Mouse (Mus musculus): ENCODE measurements around the gene Hist1h3d. TPM values are rescaled to one million over a fixed set of nuclear protein-coding genes. Genes with fewer than 3 reads are reported as not detected.
A peak's percentile ranks its signal among the peaks of the same experiment; 100 is the strongest.
"Not testable (repeated sequence)": the region's sequence is repeated elsewhere in the genome, so short reads cannot be mapped to it uniquely, and the experiment has no call there.

Gene Hist1h3d
- polyA plus RNA-seq, 1 experiment from 2014 or later, result 7.7 TPM

- H3K4me3 ChIP-seq, result no peak overlapping the region
- no peaks in the 10 kb centered on the region for H3K9me3 ChIP-seq (replicated peaks)
- no peaks in the 10 kb centered on the region for H3K36me3 ChIP-seq
- DNase-seq (ENCODE audit: low spot score), result no peak
- peaks cover 21% of the 10 kb centered on the region for H3K4me1 ChIP-seq
- H3K27me3 ChIP-seq (ENCODE audit: low read depth, poor library complexity, severe bottlenecking), result no peaks in the 10 kb centered on the region
- 95% methylated on average over 7 of the region's 7 CpGs for WGBS
- 0 out of 2 replicates have a peak overlapping the region, but pooled peaks have one; percentile 5 for H3K27ac ChIP-seq
These were observed 15.6 kb downstream of the Hist1h3d start for GRCm38 (mm10) chr13:23591206-23591605.

DNA sequence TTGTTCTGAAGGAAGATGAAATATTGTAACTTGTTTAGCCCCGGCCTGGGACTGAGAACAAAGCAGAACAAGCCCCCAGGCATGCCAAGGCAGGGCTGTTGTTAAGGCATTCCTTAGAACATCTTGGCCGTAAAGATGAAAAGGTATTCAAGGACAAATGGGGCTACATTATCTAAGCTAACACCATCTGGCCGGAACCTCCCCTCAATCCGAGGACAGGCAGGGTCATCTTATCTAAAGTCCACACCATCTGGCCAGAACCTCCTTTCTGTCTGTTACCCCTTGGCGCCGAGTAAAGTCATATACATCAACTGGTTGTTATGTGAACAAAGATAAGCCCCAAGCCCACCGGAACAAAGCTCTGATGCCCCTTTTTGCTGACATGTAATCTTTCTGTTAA, 16.3 kb downstream of the Hist1h3d start:
- peak overlapping the region; percentile 9; the same call in 1 of the 2 replicates for H3K27ac ChIP-seq
- not testable (repeated sequence) for H3K9me3 ChIP-seq (replicated peaks); H3K36me3 ChIP-seq; H3K27me3 ChIP-seq (ENCODE audit: low read depth, poor library complexity, severe bottlenecking); DNase-seq (ENCODE audit: low spot score); H3K4me3 ChIP-seq
- 88% methylated on average over 7 of the region's 7 CpGs for WGBS
- H3K4me1 ChIP-seq, result peaks cover 14% of the 10 kb centered on the region

- Histone ChIP-seq H3K4me1 (peaks cover 11% of the 10 kb centered on the region), H3K9me3 (replicated peaks) (no peaks in the 10 kb centered on the region), H3K27ac (peak overlapping the region; percentile 32; the same call in 1 of the 2 replicates), H3K36me3 (no peaks in the 10 kb centered on the region), H3K27me3 (ENCODE audit: low read depth, poor library complexity, severe bottlenecking) (no peaks in the 10 kb centered on the region), H3K4me3 (no peak overlapping the region)
- DNase-seq (ENCODE audit: low spot score), result no peak
- 76% methylated on average over 7 of the region's 7 CpGs for WGBS
These were observed 17.1 kb downstream of the Hist1h3d start for GRCm38 (mm10) chr13:23592614-23593013.

DNA sequence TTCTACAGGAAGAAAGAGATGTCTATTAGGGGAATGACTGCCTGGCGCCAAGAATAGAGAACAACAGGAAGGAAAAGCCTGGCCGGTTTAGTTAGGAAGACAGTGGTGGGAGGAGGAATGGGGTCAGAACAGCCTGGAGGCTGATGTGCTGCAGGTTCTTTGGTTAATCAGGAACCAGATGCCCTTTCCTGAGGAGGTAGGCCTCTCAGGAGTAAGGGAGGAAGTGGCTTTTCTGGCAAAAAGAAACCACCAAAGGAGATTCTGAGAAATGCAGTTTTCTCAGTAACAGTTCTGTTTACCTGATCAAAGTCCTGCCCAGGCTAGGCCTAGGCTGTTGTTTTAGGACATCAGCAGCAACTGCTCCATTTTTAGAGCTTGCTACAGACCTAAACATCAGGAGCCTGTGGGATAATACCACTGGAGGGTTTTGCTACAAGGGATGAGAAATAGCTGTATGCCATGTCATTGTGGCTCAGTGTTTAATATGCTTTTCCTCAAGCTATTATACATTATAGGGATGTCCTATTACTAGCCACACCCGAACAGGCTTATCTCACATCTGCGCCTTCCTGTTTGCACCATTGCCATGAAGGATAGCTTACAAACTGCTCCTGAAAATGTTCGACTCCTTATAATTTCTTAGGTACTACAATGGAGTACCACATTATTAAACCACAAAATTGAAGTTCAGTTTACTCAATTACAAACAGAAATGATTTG, 17.6 kb downstream of the Hist1h3d start:
- WGBS, result 79% methylated on average over 5 of the region's 5 CpGs
- no peaks in the 10 kb centered on the region for H3K27me3 ChIP-seq (ENCODE audit: low read depth, poor library complexity, severe bottlenecking)
- H3K4me1 ChIP-seq, result peaks cover 11% of the 10 kb centered on the region
- no peaks in the 10 kb centered on the region for H3K36me3 ChIP-seq
- no peaks in the 10 kb centered on the region for H3K9me3 ChIP-seq (replicated peaks)
- peak overlapping the region; percentile 32; the same call in 1 of the 2 replicates for H3K27ac ChIP-seq
- no peak overlapping the region for H3K4me3 ChIP-seq
- no peak for DNase-seq (ENCODE audit: low spot score)

GRCm38 (mm10) chr13:23595185-23595584, 19.6 kb downstream of the Hist1h3d start:
- 91% methylated on average over 2 of the region's 2 CpGs for WGBS
- H3K27me3 ChIP-seq (ENCODE audit: low read depth, poor library complexity, severe bottlenecking), result no peaks in the 10 kb centered on the region
- H3K36me3 ChIP-seq, result no peaks in the 10 kb centered on the region
- H3K9me3 ChIP-seq (replicated peaks), result no peaks in the 10 kb centered on the region
- DNase-seq (ENCODE audit: low spot score), result no peak
- H3K4me3 ChIP-seq, result no peak overlapping the region
- peaks cover 11% of the 10 kb centered on the region for H3K4me1 ChIP-seq
- no peak overlapping the region for H3K27ac ChIP-seq

DNA sequence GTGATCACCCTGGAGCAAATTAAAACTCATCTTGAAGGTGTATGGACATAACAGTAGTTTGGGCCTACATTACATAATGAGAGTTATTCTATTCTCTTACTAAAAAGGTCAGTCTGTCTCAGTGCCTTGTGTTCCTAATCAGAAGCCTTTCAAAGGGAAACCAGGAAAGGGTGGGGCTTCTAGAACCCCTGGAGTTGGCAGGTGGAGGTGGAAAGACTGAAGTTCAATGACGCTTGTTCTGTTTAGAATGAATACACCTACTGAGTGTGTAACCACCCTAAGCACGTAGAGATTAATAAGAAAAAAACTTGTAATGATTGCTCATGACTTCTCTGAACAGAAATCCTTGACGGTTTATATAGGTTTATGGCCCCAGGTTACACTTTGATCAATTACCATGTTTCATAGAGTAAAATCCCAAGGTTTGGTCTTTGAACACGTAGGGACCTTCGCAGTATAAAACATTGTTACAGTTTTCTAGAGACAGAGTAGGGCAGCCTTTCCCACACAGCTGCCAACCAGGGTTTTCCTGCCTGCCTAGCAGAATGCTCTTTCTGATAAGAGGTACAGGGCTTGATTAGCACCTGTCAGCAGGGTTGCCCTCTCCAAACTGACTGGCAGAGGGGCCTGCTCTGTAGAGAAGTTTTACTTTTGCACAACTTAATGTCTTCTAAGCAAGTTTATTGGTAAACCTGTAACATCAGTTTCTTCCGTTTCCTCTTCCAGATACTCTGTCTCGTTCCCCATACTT, 20.2 kb downstream of the Hist1h3d start:
- H3K27me3 ChIP-seq (ENCODE audit: low read depth, poor library complexity, severe bottlenecking), result no peaks in the 10 kb centered on the region
- H3K36me3 ChIP-seq, result no peaks in the 10 kb centered on the region
- H3K4me3 ChIP-seq, result no peak overlapping the region
- WGBS, result 85% methylated on average over 7 of the region's 7 CpGs
- no peaks in the 10 kb centered on the region for H3K9me3 ChIP-seq (replicated peaks)
- no peak overlapping the region for H3K27ac ChIP-seq
- no peak for DNase-seq (ENCODE audit: low spot score)
- H3K4me1 ChIP-seq, result peaks cover 11% of the 10 kb centered on the region

DNA sequence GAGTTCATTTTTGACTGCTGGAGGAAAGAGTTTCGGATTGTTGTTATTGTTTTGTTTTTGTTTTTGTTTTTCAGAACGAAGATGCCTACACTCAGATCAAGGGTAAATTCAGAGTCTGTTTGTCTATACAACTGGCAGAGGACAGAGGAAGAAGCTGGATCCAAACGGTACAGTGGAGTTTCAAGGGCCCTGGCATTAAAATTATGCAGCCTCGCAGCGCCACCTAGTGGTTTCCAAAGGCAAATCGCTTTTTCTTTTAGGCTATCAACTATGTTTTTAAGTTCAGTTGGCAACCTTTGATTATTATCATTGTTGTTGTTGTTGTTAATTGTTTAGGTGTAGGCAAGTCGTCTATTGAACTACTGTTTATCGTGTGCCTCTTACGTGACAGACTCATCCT, 22.4 kb downstream of the Hist1h3d start:
- Histone ChIP-seq H3K4me1 (peaks cover 4% of the 10 kb centered on the region), H3K27ac (no peak overlapping the region), H3K4me3 (no peak overlapping the region), H3K27me3 (ENCODE audit: low read depth, poor library complexity, severe bottlenecking) (no peaks in the 10 kb centered on the region), H3K36me3 (no peaks in the 10 kb centered on the region), H3K9me3 (replicated peaks) (no peaks in the 10 kb centered on the region)
- 6% methylated on average over 9 of the region's 9 CpGs for WGBS
- peak; percentile 84 for DNase-seq (ENCODE audit: low spot score)

- no peaks in the 10 kb centered on the region for H3K27me3 ChIP-seq (ENCODE audit: low read depth, poor library complexity, severe bottlenecking)
- no peak overlapping the region for H3K4me3 ChIP-seq
- no peak for DNase-seq (ENCODE audit: low spot score)
- H3K36me3 ChIP-seq, result no peaks in the 10 kb centered on the region
- 80% methylated on average over 7 of the region's 7 CpGs for WGBS
- no peaks in the 10 kb centered on the region for H3K4me1 ChIP-seq
- no peak overlapping the region for H3K27ac ChIP-seq
- H3K9me3 ChIP-seq (replicated peaks), result no peaks in the 10 kb centered on the region
These were observed 27.7 kb downstream of the Hist1h3d start for GRCm38 (mm10) chr13:23603182-23603699.

DNA sequence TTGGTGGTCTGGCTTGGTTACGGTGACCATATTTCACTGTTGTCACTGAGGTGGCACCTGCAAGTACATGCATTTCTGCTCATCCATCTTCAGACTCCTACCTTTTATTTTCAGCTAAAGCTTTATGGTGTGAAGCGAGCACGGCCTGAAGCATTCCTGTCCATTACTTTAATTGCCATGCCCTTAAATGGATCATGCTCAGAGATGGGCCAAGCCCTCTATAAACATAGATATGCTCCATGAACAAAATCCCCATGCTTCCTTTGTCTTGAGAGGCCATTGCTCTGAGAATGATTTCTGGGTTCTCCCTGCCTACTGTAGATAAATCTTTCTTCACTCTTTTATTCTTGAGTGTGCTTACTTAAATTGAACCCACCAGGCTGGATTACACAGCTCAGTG, 28.9 kb downstream of the Hist1h3d start:
- 81% methylated on average over 3 of the region's 3 CpGs for WGBS
- no peak for DNase-seq (ENCODE audit: low spot score)
- no peak overlapping the region for H3K27ac ChIP-seq
- H3K27me3 ChIP-seq (ENCODE audit: low read depth, poor library complexity, severe bottlenecking), result no peaks in the 10 kb centered on the region
- no peak overlapping the region for H3K4me3 ChIP-seq
- H3K36me3 ChIP-seq, result no peaks in the 10 kb centered on the region
- no peaks in the 10 kb centered on the region for H3K4me1 ChIP-seq
- H3K9me3 ChIP-seq (replicated peaks), result no peaks in the 10 kb centered on the region

- WGBS, result 94% methylated on average over 3 of the region's 3 CpGs
- no peak overlapping the region for H3K4me3 ChIP-seq
- no peaks in the 10 kb centered on the region for H3K9me3 ChIP-seq (replicated peaks)
- no peak overlapping the region for H3K27ac ChIP-seq
- no peaks in the 10 kb centered on the region for H3K36me3 ChIP-seq
- no peak for DNase-seq (ENCODE audit: low spot score)
- no peaks in the 10 kb centered on the region for H3K4me1 ChIP-seq
- no peaks in the 10 kb centered on the region for H3K27me3 ChIP-seq (ENCODE audit: low read depth, poor library complexity, severe bottlenecking)
These were observed 29.5 kb downstream of the Hist1h3d start for GRCm38 (mm10) chr13:23605052-23605451.

- no peaks in the 10 kb centered on the region for H3K4me1 ChIP-seq
- WGBS, result 92% methylated on average over 4 of the region's 4 CpGs
- no peaks in the 10 kb centered on the region for H3K36me3 ChIP-seq
- H3K27me3 ChIP-seq (ENCODE audit: low read depth, poor library complexity, severe bottlenecking), result no peaks in the 10 kb centered on the region
- no peak overlapping the region for H3K4me3 ChIP-seq
- no peak overlapping the region for H3K27ac ChIP-seq
- no peaks in the 10 kb centered on the region for H3K9me3 ChIP-seq (replicated peaks)
- DNase-seq (ENCODE audit: low spot score), result no peak
These were observed 33.6 kb downstream of the Hist1h3d start for GRCm38 (mm10) chr13:23609209-23609608.

DNA sequence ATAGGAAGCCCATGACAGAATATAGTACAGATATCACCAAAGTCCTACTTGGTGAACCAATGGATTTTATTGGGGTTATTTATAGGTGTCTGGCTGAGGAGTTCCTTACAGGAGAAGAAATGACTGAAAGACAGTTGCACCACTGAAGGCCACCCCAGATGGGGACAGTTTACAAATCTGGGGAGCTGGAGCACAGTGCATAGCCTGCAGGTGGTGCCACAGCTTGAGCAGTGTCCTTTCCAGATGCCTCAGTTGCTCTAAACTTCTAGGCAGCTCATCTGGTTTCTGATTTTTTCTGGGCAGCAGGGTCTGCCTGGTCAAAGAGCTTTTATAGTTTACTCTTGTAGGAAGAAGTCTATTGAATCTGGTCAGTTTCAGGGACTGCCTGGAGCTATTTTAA, 34.3 kb downstream of the Hist1h3d start:
- DNase-seq (ENCODE audit: low spot score), result no peak
- H3K4me3 ChIP-seq, result no peak overlapping the region
- no peaks in the 10 kb centered on the region for H3K27me3 ChIP-seq (ENCODE audit: low read depth, poor library complexity, severe bottlenecking)
- no peaks in the 10 kb centered on the region for H3K4me1 ChIP-seq
- no peaks in the 10 kb centered on the region for H3K36me3 ChIP-seq
- H3K27ac ChIP-seq, result no peak overlapping the region
- no peaks in the 10 kb centered on the region for H3K9me3 ChIP-seq (replicated peaks)

GRCm38 (mm10) chr13:23610393-23610792, 34.8 kb downstream of the Hist1h3d start:
- no peak overlapping the region for H3K4me3 ChIP-seq
- no peak for DNase-seq (ENCODE audit: low spot score)
- H3K27me3 ChIP-seq (ENCODE audit: low read depth, poor library complexity, severe bottlenecking), result no peaks in the 10 kb centered on the region
- H3K27ac ChIP-seq, result no peak overlapping the region
- H3K36me3 ChIP-seq, result no peaks in the 10 kb centered on the region
- WGBS, result 68% methylated on average over 2 of the region's 2 CpGs
- H3K4me1 ChIP-seq, result no peaks in the 10 kb centered on the region
- H3K9me3 ChIP-seq (replicated peaks), result no peaks in the 10 kb centered on the region
